Mouse (Mus musculus) central nervous system, embryonic 14 days (tissue): ENCODE results near the gene Large2. TPM values are rescaled to one million over a fixed set of nuclear protein-coding genes. Genes with fewer than 3 reads are reported as not detected.

Experiments
- polyA plus RNA-seq: library from polyadenylated mRNA; depleted of rRNA; stranded (reverse); fragments of >200 nt; gene quantifications from 2 replicates; pipeline ENCODE4 v1.2.3, GENCODE M21; 2012; rRNA removed

Gene Large2
- polyA plus RNA-seq = 3.0 and 7.8 TPM in 2 replicates

GRCm38 (mm10) chr2:92374514-92374913 is at the start of gene Large2, which contains the start of gene Pex16:
Gene Large2 (minus strand): TSS chr2:92374869.
Gene Pex16 (plus strand): TSS chr2:92374676.

GRCm38 (mm10) chr2:92401091-92401561 is 26.5 kb upstream of the Large2 start, which contains the start of gene Mapk8ip1:
Gene Mapk8ip1 (minus strand): TSS chr2:92401263.

GRCm38 (mm10) chr2:92381901-92382588 is 7.4 kb upstream of the Large2 start, which contains the start of gene 1700029I15Rik:
Gene 1700029I15Rik (plus strand): TSS chr2:92382538.

Other genes with a start within 250 kb of the Large2 start
- 40.0 and 43.7 TPM in 2 replicates for gene Pex16, start 193 bp downstream of the Large2 start, polyA plus RNA-seq
- 3.9 and 4.3 TPM in 2 replicates for gene 1700029I15Rik, start 7.7 kb upstream of the Large2 start, polyA plus RNA-seq
- 154 and 166 TPM in 2 replicates for gene Mapk8ip1, start 26.4 kb upstream of the Large2 start, polyA plus RNA-seq
- 21.4 and 26.6 TPM in 2 replicates for gene Cry2, start 59.2 kb upstream of the Large2 start, polyA plus RNA-seq
- gene Slc35c1, start 85.7 kb upstream of the Large2 start, polyA plus RNA-seq = 9.7 and 11.5 TPM in 2 replicates
- gene Chst1, start 224.8 kb upstream of the Large2 start, polyA plus RNA-seq = 41.4 and 42.1 TPM in 2 replicates